Mouse (Mus musculus): ENCODE data around the gene Defb42. TPM values are rescaled to one million over a fixed set of nuclear protein-coding genes. Genes with fewer than 3 reads are reported as not detected.
A peak's percentile ranks its signal among the peaks of the same experiment; 100 is the strongest.

Defb42 gene
- polyA plus RNA-seq, 2 experiments, result not detected

DNA sequence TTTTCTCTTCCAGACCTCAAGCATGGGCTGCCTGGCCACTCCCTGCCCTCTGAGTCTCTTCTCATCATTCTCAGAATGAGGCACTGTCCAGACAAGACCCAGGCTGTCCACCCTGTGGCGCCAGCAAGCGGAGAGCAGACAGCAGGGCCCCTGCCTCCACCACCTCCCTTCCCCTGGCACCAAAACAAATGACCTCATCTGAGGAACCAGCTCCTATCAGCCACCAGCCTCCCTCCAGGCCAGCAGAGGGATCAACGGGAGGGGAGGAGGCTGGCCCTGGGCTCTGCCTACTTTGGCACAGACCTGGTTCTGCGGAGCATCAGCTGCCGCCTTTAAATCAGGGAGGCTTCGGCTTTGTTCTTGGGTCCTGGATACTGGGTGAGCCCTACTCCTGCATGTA is 7.9 kb downstream of the Defb42 start:
- TF ChIP-seq EP300 (IDR thresholded peaks at IDR 0.05; ENCODE audit: low read depth), result no peak
- TF ChIP-seq CTCF (IDR thresholded peaks at IDR 0.05; ENCODE audit: low read depth), result peak; percentile 21; the same call in 1 of the 2 replicates
- DNase-seq (ENCODE audit: low read depth in 3 of 3, low spot score in 3 of 3), result no peak
- WGBS (ENCODE audit: insufficient replicate concordance), result 36% methylated on average over 6 of the region's 6 CpGs

DNA sequence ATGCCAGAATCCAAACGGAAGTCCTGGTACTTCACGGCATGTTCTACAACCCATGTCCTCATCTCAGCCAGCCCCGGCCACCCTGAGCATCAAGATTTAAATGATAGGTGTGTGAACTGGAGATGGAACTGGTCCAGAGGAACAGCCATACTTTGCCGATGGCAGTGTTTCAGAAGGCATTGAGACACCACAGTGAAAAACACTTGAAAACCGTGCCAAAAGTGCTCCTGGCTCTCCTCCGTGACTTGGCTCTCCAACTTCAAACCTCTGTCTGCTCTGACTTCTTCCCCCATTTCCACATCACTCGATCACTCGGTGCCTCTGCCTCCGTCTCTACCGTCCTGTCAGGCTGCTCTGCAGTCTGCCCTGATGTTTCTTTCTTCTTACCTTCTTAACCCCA is 13.6 kb downstream of the Defb42 start:
- no peak overlapping the region for H3K9ac ChIP-seq (replicated peaks)
- TF ChIP-seq CTCF (IDR thresholded peaks at IDR 0.05; ENCODE audit: low read depth), result no peak
- TF ChIP-seq EP300 (IDR thresholded peaks at IDR 0.05; ENCODE audit: low read depth), result no peak
- no peak overlapping the region for H3K27ac ChIP-seq
- no peak overlapping the region for H3K4me3 ChIP-seq (ENCODE audit: insufficient read depth in 1 of 2, low read depth in 2 of 2, low read length in 2 of 2)
- no peaks in the 10 kb centered on the region; the same call in 1 of the 2 replicates for H3K9me3 ChIP-seq (ENCODE audit: control insufficient read depth, low read length)
- ATAC-seq (ENCODE audit: insufficient read depth) (no peak), DNase-seq (ENCODE audit: low read depth in 3 of 3, low spot score in 3 of 3) (no peak)
- peaks cover 25 to 27% of the 10 kb centered on the region in 2 experiments for H3K4me1 ChIP-seq (replicated peaks; ENCODE audit: control insufficient read depth in 2 of 2, insufficient read depth in 2 of 2, low read length in 1 of 2)
- no peak overlapping the region for H3K4me2 ChIP-seq (ENCODE audit: low read depth)
- 64% methylated on average over 10 of the region's 10 CpGs for WGBS (ENCODE audit: insufficient replicate concordance)
- no peaks in the 10 kb centered on the region for H3K27me3 ChIP-seq (ENCODE audit: control insufficient read depth, insufficient read depth, low read length)
- no peaks in the 10 kb centered on the region for H3K36me3 ChIP-seq (replicated peaks; ENCODE audit: control insufficient read depth, insufficient read depth, low read depth)

More for the DNA sequence above, 7.9 kb downstream of the Defb42 start:
- 0 out of 2 replicates have a peak, but pooled peaks have one; percentile 23 for ATAC-seq (ENCODE audit: insufficient read depth)
- no peaks in the 10 kb centered on the region for H3K4me1 ChIP-seq (replicated peaks; ENCODE audit: control insufficient read depth in 2 of 2, insufficient read depth in 2 of 2, low read length in 1 of 2)
- no peak overlapping the region for H3K9ac ChIP-seq (replicated peaks)
- H3K27ac ChIP-seq, result no peak overlapping the region
- no peaks in the 10 kb centered on the region for H3K9me3 ChIP-seq (ENCODE audit: control insufficient read depth, low read length)
- H3K4me2 ChIP-seq (ENCODE audit: low read depth), result no peak overlapping the region
- H3K27me3 ChIP-seq (ENCODE audit: control insufficient read depth, insufficient read depth, low read length), result no peaks in the 10 kb centered on the region
- no peaks in the 10 kb centered on the region for H3K36me3 ChIP-seq (replicated peaks; ENCODE audit: control insufficient read depth, insufficient read depth, low read depth)
- no peak overlapping the region for H3K4me3 ChIP-seq (ENCODE audit: insufficient read depth in 1 of 2, low read depth in 2 of 2, low read length in 2 of 2)

DNA sequence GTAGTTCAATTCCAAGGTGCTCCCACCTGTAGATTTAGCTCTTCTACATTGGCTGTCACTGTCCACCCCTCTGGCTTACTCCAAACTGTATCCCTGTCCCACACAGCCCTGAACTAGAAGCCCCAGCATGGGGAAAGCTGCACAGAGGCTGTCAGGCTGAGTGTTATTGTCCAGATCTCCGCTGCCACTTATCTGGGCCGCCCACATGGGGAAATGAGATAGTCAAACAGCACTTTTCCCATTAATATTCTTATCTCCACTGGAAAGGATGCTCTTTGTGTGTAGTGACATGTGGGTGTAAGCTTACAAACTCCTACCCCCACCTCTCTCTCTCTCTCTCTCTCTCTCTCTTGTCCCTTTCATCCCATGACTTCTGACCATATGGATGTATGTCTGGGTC is 15.4 kb downstream of the Defb42 start:
- TF ChIP-seq EP300 (IDR thresholded peaks at IDR 0.05; ENCODE audit: low read depth), result peak; percentile 95
- TF ChIP-seq CTCF (IDR thresholded peaks at IDR 0.05; ENCODE audit: low read depth), result no peak
- H3K4me2 ChIP-seq (ENCODE audit: low read depth), result peak overlapping the region; percentile 44
- ATAC-seq (ENCODE audit: insufficient read depth) (peak; percentile 88), DNase-seq (ENCODE audit: low read depth in 3 of 3, low spot score in 3 of 3) (peak; percentile 81 to 86 (median 86))
- no peak overlapping the region for H3K4me3 ChIP-seq (ENCODE audit: insufficient read depth in 1 of 2, low read depth in 2 of 2, low read length in 2 of 2)
- WGBS (ENCODE audit: insufficient replicate concordance), result 9% methylated on average over 2 of the region's 2 CpGs
- no peaks in the 10 kb centered on the region; the same call in 1 of the 2 replicates for H3K9me3 ChIP-seq (ENCODE audit: control insufficient read depth, low read length)
- H3K36me3 ChIP-seq (replicated peaks; ENCODE audit: control insufficient read depth, insufficient read depth, low read depth), result no peaks in the 10 kb centered on the region
- H3K27ac ChIP-seq, result peak overlapping the region; percentile 71
- H3K27me3 ChIP-seq (ENCODE audit: control insufficient read depth, insufficient read depth, low read length), result no peaks in the 10 kb centered on the region
- peaks cover 37 to 41% of the 10 kb centered on the region in 2 experiments for H3K4me1 ChIP-seq (replicated peaks; ENCODE audit: control insufficient read depth in 2 of 2, insufficient read depth in 2 of 2, low read length in 1 of 2)
- H3K9ac ChIP-seq (replicated peaks), result no peak overlapping the region; the same call in 1 of the 2 replicates

GRCm38 (mm10) chr14:63065391-63065790 is 18.6 kb downstream of the Defb42 start:
- no peak overlapping the region for H3K9ac ChIP-seq (replicated peaks)
- peaks cover 47 to 51% of the 10 kb centered on the region in 2 experiments for H3K4me1 ChIP-seq (replicated peaks; ENCODE audit: control insufficient read depth in 2 of 2, insufficient read depth in 2 of 2, low read length in 1 of 2)
- ATAC-seq (ENCODE audit: insufficient read depth) (no peak), DNase-seq (ENCODE audit: low read depth in 3 of 3, low spot score in 3 of 3) (no peak)
- no peak for TF ChIP-seq EP300 (IDR thresholded peaks at IDR 0.05; ENCODE audit: low read depth)
- no peak for TF ChIP-seq CTCF (IDR thresholded peaks at IDR 0.05; ENCODE audit: low read depth)
- no peaks in the 10 kb centered on the region; the same call in 1 of the 2 replicates for H3K9me3 ChIP-seq (ENCODE audit: control insufficient read depth, low read length)
- H3K27ac ChIP-seq, result no peak overlapping the region
- H3K36me3 ChIP-seq (replicated peaks; ENCODE audit: control insufficient read depth, insufficient read depth, low read depth), result no peaks in the 10 kb centered on the region
- peaks cover 9% of the 10 kb centered on the region for H3K27me3 ChIP-seq (ENCODE audit: control insufficient read depth, insufficient read depth, low read length)
- no peak overlapping the region for H3K4me2 ChIP-seq (ENCODE audit: low read depth)
- 73% methylated on average over 5 of the region's 5 CpGs for WGBS (ENCODE audit: insufficient replicate concordance)
- H3K4me3 ChIP-seq (ENCODE audit: insufficient read depth in 1 of 2, low read depth in 2 of 2, low read length in 2 of 2), result no peak overlapping the region

GRCm38 (mm10) chr14:63066630-63067310 is 20.0 kb downstream of the Defb42 start:
- Histone ChIP-seq H3K4me1 (replicated peaks; ENCODE audit: control insufficient read depth in 2 of 2, insufficient read depth in 2 of 2, low read length in 1 of 2) (peaks cover 34 to 39% of the 10 kb centered on the region in 2 experiments), H3K4me3 (ENCODE audit: insufficient read depth in 1 of 2, low read depth in 2 of 2, low read length in 2 of 2) (no peak overlapping the region), H3K36me3 (replicated peaks; ENCODE audit: control insufficient read depth, insufficient read depth, low read depth) (no peaks in the 10 kb centered on the region), H3K9ac (replicated peaks) (no peak overlapping the region), H3K9me3 (ENCODE audit: control insufficient read depth, low read length) (no peaks in the 10 kb centered on the region; the same call in 1 of the 2 replicates), H3K4me2 (ENCODE audit: low read depth) (peak overlapping the region; percentile 6; the same call in 1 of the 2 replicates), H3K27me3 (ENCODE audit: control insufficient read depth, insufficient read depth, low read length) (peaks cover 15% of the 10 kb centered on the region), H3K27ac (peak overlapping the region; percentile 16)
- TF ChIP-seq CTCF (IDR thresholded peaks at IDR 0.05; ENCODE audit: low read depth) (peak; percentile 94), EP300 (IDR thresholded peaks at IDR 0.05; ENCODE audit: low read depth) (no peak)
- DNase-seq (ENCODE audit: low read depth in 3 of 3, low spot score in 3 of 3) (peak; percentile 59 to 67 (median 61)), ATAC-seq (ENCODE audit: insufficient read depth) (no peak)
- 24% methylated on average over 16 of the region's 16 CpGs for WGBS (ENCODE audit: insufficient replicate concordance)

Measured in liver, embryonic 14.5 days (tissue).